Mouse (Mus musculus): ENCODE measurements around the gene Vnn3. TPM values are rescaled to one million over a fixed set of nuclear protein-coding genes. Genes with fewer than 3 reads are reported as not detected.

Gene Vnn3
- 0.74 TPM for polyA plus RNA-seq (2014; fragmentation: Illumina TruSeq; extraction: RNeasy Lipid Tissue Mini Kit (QIAGEN cat#74804))

DNA sequence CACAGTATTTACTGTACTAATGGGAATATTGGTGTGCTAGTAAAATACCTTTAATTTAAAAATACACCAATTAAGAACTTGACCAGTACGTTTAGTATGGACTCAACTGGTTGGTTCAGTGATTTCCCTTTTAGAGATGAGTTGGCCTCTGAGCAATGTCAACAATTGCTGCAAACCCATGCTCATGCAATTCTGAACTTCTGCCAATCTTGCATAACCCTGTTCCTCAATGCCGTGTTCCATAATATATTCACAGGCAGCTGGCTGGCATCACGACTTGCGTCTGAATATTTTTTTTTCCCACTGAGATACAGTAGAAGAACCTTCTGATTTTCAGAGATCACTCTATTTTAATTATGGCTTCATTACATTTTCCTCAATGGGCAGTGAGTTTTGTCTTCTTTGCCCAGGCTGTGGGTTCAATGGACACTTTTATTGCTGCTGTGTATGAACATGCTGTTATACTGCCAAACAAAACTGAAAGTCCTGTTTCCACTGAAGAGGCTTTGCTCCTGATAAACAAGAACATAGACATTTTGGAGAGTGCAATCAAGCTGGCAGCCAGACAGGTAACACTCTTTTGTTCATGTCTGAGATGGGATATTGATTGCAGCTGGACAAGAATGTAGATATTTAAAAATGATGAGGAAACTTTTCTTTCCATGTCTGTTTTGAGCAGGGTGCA, at the start of gene Vnn3:
Gene Vnn3 (plus strand): TSS at position 235 of the 685 bp plus-strand sequence.

DNA sequence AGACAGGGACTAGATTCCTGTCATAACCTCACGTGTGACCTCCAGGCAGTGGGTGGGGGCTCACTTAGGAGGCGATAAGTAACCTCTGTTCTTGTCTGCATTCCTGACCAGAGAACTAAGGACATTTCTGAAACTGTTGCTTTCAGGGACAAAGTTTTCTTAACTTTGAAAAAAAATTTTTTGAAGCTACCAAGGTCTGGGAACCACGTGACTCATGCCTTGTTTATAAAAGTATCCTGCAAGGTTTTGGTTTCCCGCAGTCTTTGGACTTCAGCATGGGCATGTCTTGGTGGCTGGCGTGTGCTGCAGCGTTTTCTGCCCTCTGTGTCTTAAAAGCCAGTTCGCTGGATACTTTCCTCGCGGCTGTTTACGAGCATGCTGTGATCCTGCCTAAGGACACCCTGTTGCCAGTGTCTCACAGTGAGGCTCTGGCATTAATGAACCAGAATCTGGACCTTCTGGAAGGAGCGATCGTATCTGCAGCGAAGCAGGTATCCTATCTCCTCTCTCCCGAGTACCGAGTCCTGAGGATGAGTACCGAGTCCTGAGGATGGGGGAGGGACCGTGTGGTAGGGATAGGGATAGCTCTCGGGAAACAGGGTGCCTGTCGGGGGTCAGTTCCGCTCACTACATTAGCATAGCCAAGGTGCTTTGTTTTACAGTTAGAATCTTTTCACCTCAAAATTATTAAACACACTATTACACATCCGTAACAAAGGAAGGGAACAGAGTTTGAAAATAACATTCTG, 43.5 kb downstream of the Vnn3 start, which contains the start of gene Vnn1:
Gene Vnn1 (plus strand): TSS at position 88 of the 749 bp plus-strand sequence.

Other genes with a start within 250 kb of the Vnn3 start
- 507 TPM for gene Rps12, start 64.2 kb upstream of the Vnn3 start, polyA plus RNA-seq (2014; fragmentation: Illumina TruSeq; extraction: RNeasy Lipid Tissue Mini Kit (QIAGEN cat#74804))
- gene Slc18b1, start 54.5 kb upstream of the Vnn3 start, polyA plus RNA-seq (2014; fragmentation: Illumina TruSeq; extraction: RNeasy Lipid Tissue Mini Kit (QIAGEN cat#74804)): 20.2 TPM
- gene Vnn1, start 43.2 kb downstream of the Vnn3 start, polyA plus RNA-seq (2014; fragmentation: Illumina TruSeq; extraction: RNeasy Lipid Tissue Mini Kit (QIAGEN cat#74804)): 71.7 TPM
- gene Taar1, start 68.9 kb downstream of the Vnn3 start, polyA plus RNA-seq (2014; fragmentation: Illumina TruSeq; extraction: RNeasy Lipid Tissue Mini Kit (QIAGEN cat#74804)): not detected
- gene Taar2, start 87.1 kb downstream of the Vnn3 start, polyA plus RNA-seq (2014; fragmentation: Illumina TruSeq; extraction: RNeasy Lipid Tissue Mini Kit (QIAGEN cat#74804)): not detected
- not detected for gene Taar3, start 98.1 kb downstream of the Vnn3 start, polyA plus RNA-seq (2014; fragmentation: Illumina TruSeq; extraction: RNeasy Lipid Tissue Mini Kit (QIAGEN cat#74804))
- gene Taar4, start 109.0 kb downstream of the Vnn3 start, polyA plus RNA-seq (2014; fragmentation: Illumina TruSeq; extraction: RNeasy Lipid Tissue Mini Kit (QIAGEN cat#74804)): not detected
- not detected for gene Taar5, start 119.2 kb downstream of the Vnn3 start, polyA plus RNA-seq (2014; fragmentation: Illumina TruSeq; extraction: RNeasy Lipid Tissue Mini Kit (QIAGEN cat#74804))
- gene Taar6, start 134.2 kb downstream of the Vnn3 start, polyA plus RNA-seq (2014; fragmentation: Illumina TruSeq; extraction: RNeasy Lipid Tissue Mini Kit (QIAGEN cat#74804)): not detected
- not detected for gene Taar7a, start 142.0 kb downstream of the Vnn3 start, polyA plus RNA-seq (2014; fragmentation: Illumina TruSeq; extraction: RNeasy Lipid Tissue Mini Kit (QIAGEN cat#74804))
- gene Taar7b, start 148.5 kb downstream of the Vnn3 start, polyA plus RNA-seq (2014; fragmentation: Illumina TruSeq; extraction: RNeasy Lipid Tissue Mini Kit (QIAGEN cat#74804)): not detected
- not detected for gene Taar7d, start 175.8 kb downstream of the Vnn3 start, polyA plus RNA-seq (2014; fragmentation: Illumina TruSeq; extraction: RNeasy Lipid Tissue Mini Kit (QIAGEN cat#74804))
- not detected for gene Taar7e, start 186.2 kb downstream of the Vnn3 start, polyA plus RNA-seq (2014; fragmentation: Illumina TruSeq; extraction: RNeasy Lipid Tissue Mini Kit (QIAGEN cat#74804))
- not detected for gene Taar7f, start 198.0 kb downstream of the Vnn3 start, polyA plus RNA-seq (2014; fragmentation: Illumina TruSeq; extraction: RNeasy Lipid Tissue Mini Kit (QIAGEN cat#74804))
- not detected for gene Taar8a, start 225.0 kb downstream of the Vnn3 start, polyA plus RNA-seq (2014; fragmentation: Illumina TruSeq; extraction: RNeasy Lipid Tissue Mini Kit (QIAGEN cat#74804))
- not detected for gene Taar8b, start 240.8 kb downstream of the Vnn3 start, polyA plus RNA-seq (2014; fragmentation: Illumina TruSeq; extraction: RNeasy Lipid Tissue Mini Kit (QIAGEN cat#74804))

Measured in ovary, adult 10 weeks (tissue).